Mouse (Mus musculus) urinary bladder, postnatal 14 days (tissue): ENCODE data around the gene Serpine2.
A peak's percentile ranks its signal among the peaks of the same experiment; 100 is the strongest.

Experiments used
- DNase-seq: peaks from one replicate; pipeline ENCODE4 v3.0.0; 2021; ENCODE audit warnings: low spot score

Gene Serpine2

DNA sequence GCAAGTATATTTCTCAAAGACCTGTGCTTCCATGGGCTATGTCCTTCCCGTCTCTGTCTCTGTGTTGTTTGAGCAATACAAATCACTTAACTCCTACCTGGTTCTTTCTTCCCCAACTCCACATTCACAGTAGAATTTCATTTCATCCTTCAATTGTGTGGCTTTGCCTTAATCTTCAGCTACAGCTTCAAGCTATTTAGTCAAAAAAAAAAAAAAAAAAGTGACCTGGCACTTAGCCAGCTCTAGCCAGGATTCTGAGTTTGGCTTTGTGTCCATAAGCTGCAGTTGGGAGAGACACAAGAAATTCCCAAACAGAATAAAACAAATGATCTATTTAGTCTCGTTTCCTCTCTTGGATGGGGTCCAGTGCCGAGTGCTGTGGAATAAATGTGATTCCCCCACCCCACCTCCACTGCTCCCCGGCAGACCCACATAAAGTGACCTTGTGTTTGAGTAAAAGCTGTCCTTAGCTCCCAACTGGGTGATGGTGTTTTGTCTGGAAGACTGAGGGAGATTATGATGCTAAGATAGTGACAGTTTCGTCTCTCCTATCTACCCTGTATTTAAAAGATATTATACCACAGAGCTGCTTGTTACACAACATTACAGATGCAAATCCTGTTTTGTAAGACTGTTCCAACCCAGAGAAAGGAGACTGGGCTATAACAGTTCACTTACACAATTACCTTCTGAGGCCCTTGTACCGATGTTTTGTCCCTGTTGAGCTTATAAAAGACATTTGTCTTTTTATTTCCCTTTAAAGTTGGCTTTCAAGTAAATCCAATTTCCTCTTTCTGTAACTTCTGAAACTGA, at the start of gene Serpine2:
TSS of gene Serpine2 (minus strand) at position 51 of the 813 bp plus-strand sequence.
- no peak for DNase-seq

- no peak for DNase-seq
Measured at GRCm38 (mm10) chr1:79907811-79908210, 46.8 kb upstream of the Serpine2 start.

DNA sequence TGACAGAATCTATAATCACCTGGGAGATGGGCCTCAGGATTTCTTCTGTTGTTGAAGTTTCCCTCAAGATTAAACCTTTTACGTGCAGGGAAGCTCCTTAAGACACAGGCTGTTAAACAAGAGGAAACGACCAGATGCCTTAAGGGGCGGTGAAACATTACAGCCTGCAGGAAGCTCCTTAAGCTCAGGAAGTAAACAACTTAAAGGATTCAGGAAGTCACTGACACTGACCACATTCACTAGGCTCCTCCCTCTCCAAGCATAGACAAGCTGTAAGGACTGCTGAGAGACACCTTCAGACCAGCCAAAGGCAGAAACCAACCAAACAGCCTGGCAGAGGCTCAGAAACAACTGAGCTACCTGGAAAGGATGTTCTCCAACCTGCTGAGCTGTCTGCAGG, 44.3 kb upstream of the Serpine2 start:
- DNase-seq = no peak

DNA sequence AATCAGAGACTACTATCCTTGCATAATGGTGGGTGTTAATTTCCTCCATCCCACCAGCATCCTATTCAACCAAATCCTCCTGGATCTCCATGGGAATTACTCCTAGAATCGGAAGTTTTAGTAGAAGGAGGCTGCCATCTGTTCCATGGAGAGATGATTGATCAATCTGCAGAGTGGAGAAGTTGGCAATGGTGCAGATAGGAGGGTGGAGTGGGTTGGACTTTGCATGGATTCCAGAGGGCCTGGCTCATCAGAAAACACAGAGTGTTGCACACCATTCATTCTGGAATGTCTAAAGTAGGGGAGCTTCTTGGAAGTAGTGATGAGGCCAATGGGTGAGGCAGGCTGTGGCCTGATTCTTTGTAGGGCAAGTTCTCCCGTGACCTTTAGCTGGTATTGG, 41.9 kb upstream of the Serpine2 start:
- DNase-seq = no peak

- no peak for DNase-seq
Measured at GRCm38 (mm10) chr1:79882648-79883047, 21.7 kb upstream of the Serpine2 start.

DNA sequence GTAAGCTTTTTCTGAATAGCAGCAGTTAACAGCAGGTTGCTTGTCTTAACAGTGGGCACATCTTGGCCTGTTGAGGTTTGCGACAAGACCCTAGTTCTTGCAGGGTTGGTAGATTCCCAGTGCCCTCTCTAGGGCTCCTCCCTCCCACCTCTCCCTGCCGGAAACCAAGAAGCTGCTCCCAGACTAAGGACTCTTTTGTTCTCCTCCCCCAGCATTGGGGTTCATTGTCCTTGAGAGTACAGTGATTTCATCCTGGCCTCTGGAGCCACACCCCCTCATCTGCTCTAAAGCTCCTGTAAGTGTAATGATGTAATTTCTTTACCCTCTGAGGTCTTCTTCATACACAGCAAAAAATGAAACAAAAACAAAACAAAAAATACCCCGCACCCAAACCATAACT, 13.8 kb upstream of the Serpine2 start:
- DNase-seq = no peak

DNA sequence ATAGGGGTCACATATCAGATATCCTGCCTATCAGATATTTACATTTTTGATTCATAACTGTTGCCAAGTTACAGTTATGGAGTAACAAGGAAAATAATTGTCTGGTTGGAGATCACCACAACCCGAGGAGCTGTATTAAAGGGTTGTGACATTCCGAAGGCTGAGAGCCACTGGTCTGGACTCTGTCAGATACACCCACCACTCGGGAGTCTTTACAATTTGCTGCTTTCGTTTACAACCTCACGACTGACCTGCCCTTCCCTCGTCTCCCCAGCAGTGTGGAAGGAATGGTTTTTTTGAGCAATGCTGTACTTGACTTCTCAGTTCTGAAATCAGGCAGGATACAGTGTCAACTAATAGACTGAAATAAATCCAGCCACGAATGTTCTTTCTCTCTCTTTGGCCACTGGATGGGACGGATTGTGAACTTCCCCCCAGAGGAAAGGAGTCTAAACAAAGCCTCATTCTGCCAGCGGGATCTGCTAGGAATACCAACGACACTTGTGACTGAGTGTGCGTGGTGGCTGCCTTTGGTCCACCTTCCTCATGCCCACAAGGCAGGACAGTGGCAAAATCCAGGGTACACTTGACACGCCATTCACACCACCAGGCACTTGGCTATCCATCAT, 455 bp downstream of the Serpine2 start:
- DNase-seq = no peak

DNA sequence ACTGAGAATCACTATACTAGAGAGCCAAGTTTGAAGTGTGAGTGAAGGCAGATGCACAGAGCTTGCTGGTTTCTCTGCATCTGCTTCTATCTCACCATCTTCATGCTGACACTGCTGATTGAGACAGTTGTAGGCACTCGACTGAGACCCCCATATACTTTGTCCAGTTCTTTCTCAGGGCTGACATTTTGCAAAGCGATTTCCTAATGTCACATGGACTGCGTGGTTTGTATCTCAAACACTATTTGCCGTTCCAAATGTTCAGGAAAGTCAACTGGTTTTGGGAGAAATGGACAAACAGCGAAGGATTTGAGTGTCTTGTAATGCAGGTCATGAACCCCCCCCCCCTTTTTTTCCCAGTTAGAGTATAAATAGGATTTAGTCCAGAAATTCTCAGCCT, 1.0 kb downstream of the Serpine2 start:
- DNase-seq = no peak

- no peak for DNase-seq
Measured at GRCm38 (mm10) chr1:79859026-79859425, 2.0 kb downstream of the Serpine2 start.

DNA sequence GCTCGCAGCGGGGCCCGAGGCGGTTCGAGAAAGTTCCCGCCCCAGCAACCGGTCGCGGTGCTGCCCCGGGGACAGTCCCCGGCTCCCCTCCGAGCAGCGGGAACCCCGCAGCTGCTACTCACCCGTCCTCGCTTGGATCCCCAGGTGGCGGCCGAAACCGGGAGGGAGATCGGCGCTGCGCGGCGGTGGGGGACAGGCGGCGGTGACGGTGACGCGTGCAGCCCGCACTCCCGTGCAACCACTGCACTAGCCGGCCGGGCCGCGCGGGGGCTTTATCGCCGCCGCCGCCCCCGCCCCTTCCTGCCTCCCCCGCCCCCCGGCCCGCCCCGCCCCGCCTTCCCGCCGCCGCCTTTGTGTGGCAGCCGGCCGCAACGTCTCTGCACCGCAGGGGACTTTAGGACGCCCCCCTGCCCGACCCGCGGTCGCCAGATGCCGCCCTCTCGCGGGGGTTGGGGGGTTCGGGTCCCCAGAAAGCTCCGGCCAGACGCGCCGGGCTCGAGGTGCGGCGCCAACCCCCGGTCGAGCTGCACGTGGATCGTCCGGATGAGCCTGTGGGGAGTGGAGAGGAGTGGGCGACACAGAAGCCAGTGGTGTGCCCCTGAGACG, 2.5 kb downstream of the Serpine2 start:
- peak; percentile 22 for DNase-seq

GRCm38 (mm10) chr1:79857681-79858388, 3.1 kb downstream of the Serpine2 start:
- no peak for DNase-seq

DNA sequence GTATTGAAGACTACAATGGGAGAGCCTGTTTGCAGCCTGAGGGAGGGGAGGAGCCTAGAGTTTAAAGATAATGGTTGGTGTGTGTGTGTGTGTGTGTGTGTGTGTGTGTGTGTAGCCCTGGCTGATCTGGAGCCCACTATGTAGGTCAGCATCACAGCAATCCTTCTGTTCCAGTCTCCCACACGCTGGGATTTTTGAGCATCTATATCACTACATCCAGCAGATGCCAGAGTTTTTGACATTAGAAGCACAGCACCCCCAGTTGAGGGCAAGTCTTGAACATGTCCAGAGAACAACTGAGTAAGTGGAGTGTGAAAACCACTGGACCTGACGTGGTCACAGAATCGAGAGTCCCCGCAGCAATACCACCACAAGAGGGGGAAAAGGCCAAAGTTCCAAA, 4.2 kb downstream of the Serpine2 start:
- no peak for DNase-seq

GRCm38 (mm10) chr1:79853527-79853926, 7.5 kb downstream of the Serpine2 start:
- DNase-seq = no peak

- DNase-seq = no peak
Measured at GRCm38 (mm10) chr1:79850341-79850740, 10.6 kb downstream of the Serpine2 start.

DNA sequence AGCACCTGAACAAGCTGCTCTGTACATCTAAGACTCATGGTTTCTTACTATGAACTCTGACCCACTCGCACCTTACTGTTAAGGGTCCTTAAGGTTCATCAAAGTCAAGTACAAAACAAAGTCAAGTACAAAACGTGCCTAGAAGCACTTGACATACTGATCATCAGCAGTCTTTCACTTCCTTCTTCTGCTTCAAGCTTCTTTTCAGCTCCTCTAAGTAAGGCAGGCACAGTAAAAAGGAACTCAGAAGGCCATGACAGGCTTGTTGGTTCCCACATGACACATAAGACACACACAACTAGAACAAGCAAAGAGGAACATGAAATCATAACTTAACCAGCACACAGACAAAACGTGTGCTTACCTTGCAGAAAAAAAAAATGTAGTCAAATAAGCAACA, 12.3 kb downstream of the Serpine2 start:
- DNase-seq = no peak

DNA sequence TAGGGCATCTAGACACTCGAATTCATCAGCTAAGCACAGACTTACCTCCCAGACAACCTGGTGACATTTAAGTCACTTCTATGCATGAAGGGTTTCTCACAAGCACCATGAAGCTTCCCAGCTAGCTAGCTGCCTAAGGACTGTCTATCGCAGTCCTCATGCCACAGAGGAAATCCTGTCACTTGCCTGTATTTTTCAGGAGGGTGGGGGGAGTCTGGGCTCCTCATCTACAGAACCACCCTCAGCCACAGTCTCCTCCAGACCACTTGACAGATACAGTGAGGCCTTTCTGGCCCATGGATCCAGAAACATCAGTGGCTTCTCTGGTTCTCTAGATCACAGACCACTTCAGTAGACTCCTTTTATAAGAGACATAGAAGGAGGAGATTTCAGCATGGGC, 14.1 kb downstream of the Serpine2 start:
- no peak for DNase-seq

GRCm38 (mm10) chr1:79832719-79833404, 28.1 kb downstream of the Serpine2 start:
- DNase-seq = no peak

- DNase-seq = no peak
Measured at GRCm38 (mm10) chr1:79823951-79824633, 36.9 kb downstream of the Serpine2 start.

GRCm38 (mm10) chr1:79822806-79823525, 38.0 kb downstream of the Serpine2 start:
- peak; percentile 65 for DNase-seq

GRCm38 (mm10) chr1:79819296-79819879, 41.6 kb downstream of the Serpine2 start:
- DNase-seq = no peak
